Mouse (Mus musculus): ENCODE measurements around the gene Dcpp2.
"Not testable (repeated sequence)": the region's sequence is repeated elsewhere in the genome, so short reads cannot be mapped to it uniquely, and the experiment has no call there.

Dcpp2 gene

GRCm38 (mm10) chr17:23924531-23925007, 43.9 kb downstream of the Dcpp2 start:
- DNase-seq (ENCODE audit: inconsistent age in 2 of 2, low spot score in 1 of 2), result peak; percentile 93 to 97

- peak; percentile 67 to 85 for DNase-seq (ENCODE audit: inconsistent age in 2 of 2, low spot score in 1 of 2)
These were observed 44.4 kb downstream of the Dcpp2 start for GRCm38 (mm10) chr17:23925090-23925493.

- DNase-seq (ENCODE audit: inconsistent age in 2 of 2, low spot score in 1 of 2), result no peak
These were observed 50.5 kb downstream of the Dcpp2 start for GRCm38 (mm10) chr17:23931157-23931556.

- DNase-seq (ENCODE audit: inconsistent age in 2 of 2, low spot score in 1 of 2), result no peak
These were observed 60.7 kb downstream of the Dcpp2 start, which contains the start of gene Sbp for GRCm38 (mm10) chr17:23941372-23941771. Gene Sbp (plus strand): TSS chr17:23941672.

- DNase-seq (ENCODE audit: inconsistent age in 2 of 2, low spot score in 1 of 2), result not testable (repeated sequence)
These were observed 66.8 kb downstream of the Dcpp2 start for GRCm38 (mm10) chr17:23947486-23947885.

- no peak for DNase-seq (ENCODE audit: inconsistent age in 2 of 2, low spot score in 1 of 2)
These were observed 68.4 kb downstream of the Dcpp2 start for GRCm38 (mm10) chr17:23949068-23949467.
